Mouse (Mus musculus): ENCODE results near the gene Xrcc6.
A peak's percentile ranks its signal among the peaks of the same experiment; 100 is the strongest.

The Xrcc6 gene

DNA sequence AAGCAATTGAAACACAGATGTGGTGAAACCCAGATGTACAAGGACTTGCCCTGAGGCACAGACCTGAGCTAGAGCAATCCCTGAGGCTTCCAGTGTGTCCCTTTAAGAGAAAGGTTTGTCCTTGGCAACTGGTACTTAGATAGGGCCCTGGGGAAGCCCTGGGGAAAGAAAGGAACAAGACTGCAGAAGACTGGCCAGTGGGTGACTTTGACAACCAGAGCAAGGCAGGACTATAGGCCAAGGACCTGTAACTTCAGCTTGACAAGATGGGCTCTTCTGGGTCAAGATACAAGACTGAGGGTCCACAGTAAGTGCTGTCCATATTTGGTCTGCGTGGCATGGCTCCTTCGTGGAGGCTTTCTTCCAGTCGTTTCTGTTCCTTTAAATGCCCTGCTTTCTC lies at the start of gene Xrcc6:
Gene Xrcc6, plus strand, starts transcription at position 190 of the 400 bp plus-strand sequence.
- no peak for DNase-seq (ENCODE audit: low read depth)

DNA sequence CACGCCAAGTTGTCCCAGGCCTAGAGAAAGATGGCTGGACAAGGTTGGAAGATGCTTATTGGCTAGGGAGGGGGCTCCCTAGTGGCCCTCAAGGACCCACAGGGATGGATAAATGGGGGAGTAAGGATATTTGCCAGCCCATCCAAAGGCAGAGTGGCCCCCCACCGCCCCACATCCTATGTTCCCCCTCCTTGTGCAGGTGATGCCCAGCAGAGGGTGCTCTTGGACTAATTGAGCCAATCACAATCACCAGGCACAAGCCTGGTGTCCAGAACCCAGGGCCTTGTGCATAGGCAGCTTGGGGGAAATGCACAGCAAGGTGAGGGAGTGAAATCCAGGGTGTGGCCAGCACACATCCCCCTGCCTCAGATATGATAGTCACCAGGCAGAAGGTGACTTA lies 49.4 kb upstream of the Xrcc6 start:
- peak; percentile 59 for DNase-seq (ENCODE audit: low read depth)

DNA sequence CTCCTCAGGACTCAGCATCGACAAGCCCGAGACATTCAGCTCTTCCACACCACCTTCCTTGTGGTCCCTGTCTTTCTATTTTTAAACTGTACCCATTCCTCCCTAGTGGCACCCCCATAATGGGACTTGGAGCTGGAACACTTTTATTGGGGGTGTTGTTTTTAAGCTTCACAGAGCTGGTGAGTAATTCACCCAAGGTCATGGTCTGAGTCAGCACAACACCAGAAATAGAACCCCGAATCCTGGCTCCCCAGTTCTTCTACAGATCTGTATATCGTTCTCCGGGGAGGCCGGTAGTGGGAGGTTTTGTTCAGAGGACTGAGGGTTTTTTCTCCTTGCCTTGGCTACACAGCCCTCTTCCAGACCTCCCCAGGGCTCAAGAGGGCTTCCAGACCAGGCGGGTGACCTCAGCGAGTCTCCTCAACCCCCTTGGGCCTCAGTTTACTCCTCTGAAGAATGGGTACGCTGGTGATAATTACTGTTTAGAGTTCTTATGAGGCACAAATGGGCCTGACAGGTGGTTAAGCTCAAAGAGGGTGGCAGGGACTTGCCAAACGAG lies 48.4 kb upstream of the Xrcc6 start:
- no peak for DNase-seq (ENCODE audit: low read depth)

DNA sequence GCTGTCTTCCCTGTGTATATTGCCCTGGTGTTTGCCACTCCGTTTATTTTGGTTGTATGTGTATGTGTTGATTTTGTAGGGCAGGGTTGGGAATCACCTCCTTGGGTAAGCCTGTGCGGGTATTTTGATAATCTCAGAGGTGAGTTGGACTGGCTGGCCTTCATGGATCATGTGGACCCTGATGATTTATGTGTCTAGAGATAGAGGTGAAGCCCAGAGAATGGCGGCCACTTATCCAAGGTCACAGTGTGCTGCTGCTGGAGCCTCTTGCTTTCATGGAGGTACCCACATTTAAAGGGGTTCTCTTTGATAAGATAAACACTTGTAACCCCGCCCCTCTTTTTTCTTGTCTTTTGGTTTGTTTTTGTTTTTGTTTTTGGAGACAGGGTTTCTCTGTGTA lies 47.9 kb upstream of the Xrcc6 start:
- no peak for DNase-seq (ENCODE audit: low read depth)

DNA sequence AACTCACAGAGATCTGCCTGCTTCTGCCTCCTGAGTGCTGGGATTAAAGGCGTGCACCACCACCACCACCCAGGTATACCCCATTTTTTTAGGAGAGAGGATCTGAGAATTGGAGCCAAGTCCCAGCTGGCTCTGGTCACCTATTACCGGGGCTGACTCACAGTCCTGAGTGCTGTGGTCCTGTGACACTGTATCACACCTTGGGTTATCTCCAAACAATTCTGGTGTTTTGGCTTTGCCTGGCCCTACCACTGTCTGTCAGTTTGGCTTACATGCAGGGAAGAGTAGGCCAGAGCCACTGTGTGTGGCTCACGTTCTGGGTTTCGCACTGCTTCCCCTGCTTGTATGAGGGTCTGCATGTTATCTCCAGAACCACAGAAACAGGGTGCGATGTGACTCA lies 47.4 kb upstream of the Xrcc6 start:
- no peak for DNase-seq (ENCODE audit: low read depth)

DNA sequence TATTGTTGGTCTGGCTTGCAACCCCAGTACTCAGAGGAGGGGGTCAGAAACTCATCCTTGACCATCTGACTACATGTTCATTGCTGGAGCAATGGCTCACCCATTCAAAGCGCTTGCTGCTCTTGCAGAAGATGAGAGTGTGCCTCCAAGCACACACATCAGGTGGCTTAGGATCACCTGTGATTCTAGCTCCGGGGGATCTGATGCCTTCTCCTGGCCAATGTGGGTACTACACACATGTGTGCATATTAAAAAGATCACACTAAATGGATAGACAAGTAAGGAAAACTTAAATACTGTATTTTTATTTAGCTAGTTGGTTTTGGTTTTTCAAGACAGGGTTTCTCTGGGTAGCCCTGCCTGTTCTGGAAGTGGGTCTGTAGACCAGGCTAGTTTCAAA lies 46.6 kb upstream of the Xrcc6 start:
- DNase-seq (ENCODE audit: low read depth): no peak

DNA sequence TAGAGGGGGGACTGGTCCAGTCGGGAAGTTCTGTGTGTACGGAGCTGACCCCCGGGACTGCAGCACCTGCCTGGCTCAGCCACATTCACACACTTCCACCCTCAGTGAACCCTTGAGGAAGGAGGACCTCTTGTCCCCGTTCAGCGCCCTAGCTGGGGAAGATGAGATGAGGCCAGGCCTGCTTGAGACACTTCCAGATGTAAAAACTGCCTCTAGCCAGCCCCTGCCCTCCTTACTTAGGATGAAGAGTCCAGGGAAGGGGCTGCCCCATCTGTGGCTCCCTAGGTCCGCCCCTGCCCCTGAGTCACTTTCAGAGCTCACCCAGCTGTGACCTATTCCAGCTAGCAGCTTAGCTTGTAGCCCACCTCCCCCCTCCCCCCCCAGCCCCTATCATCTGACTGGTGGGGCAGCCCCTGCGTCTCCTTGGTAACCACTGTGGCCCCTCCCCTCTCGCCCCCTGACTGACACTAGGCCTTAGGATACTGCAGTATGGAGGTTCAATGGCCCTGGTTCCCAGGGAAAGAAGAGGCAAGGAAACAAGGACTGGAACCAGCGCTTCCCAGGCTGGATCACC lies 44.4 kb upstream of the Xrcc6 start:
- no peak for DNase-seq (ENCODE audit: low read depth)

DNA sequence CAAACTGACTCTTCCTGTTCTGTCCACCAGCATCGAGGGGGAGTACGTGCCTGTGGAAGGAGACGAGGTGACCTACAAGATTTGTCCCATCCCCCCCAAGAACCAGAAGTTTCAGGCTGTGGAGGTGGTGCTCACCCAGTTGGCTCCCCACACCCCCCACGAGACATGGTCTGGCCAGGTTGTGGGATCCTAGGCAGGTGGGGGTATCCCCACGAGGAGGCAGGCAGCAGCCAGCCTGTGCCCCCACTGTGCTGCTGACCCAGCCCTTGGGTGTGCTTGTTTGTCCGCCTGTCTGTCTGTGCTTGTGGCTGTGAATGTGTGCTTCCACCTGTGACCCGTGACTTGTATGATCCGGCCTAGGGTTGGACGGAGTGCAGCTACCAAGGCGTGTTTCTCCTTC lies 38.6 kb upstream of the Xrcc6 start:
- DNase-seq (ENCODE audit: low read depth): no peak

DNA sequence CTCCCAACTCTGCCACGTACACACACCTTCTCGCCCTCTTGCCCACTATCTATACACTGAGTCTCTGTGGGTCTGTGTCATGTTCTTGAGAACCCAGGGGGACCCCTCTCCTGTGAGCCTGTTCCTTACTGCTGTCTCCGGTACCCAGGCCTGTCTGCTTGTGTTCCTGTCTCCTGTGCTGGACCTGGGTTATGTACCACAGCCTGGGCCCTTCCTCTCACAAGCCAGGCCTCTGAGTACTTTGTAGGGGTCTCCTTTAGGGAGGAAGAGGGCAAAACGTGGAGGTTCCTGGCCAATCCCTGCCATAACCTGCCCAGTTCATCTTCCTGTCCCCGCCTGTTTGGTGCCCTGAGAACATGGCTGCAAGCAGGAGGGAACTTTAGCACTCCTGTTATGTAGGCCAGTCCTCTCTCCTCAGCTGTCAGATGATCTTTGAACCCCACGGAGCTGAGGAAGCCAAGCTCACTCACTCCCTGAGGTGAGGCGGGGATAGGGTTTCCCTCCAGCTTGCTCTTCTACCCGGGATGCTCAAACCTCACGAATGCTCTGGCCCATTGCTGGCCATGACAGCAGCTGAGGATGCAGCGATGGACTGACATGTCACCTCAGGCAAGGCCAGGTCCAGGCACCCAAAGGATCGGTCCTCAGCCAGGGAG lies 38.0 kb upstream of the Xrcc6 start:
- DNase-seq (ENCODE audit: low read depth): no peak

DNA sequence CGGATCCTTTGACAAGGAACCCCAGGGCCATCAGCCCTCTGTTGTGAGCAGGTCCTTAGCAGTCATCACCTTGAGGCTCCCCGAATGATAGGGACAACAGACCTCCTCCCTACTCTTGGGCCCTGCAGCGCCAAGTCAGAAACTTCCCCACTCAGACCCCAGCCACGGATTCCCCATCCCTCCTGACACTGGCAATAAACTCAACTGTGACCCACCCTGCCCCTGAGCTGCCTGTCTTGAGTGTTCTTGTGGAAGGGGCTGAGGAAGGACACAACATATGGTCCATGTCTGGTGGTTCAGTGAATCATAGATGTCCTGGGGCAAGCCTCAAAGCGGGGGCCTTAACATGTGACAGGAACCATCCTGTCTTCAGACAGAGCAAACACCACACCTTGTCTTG lies 36.9 kb upstream of the Xrcc6 start:
- no peak for DNase-seq (ENCODE audit: low read depth)

DNA sequence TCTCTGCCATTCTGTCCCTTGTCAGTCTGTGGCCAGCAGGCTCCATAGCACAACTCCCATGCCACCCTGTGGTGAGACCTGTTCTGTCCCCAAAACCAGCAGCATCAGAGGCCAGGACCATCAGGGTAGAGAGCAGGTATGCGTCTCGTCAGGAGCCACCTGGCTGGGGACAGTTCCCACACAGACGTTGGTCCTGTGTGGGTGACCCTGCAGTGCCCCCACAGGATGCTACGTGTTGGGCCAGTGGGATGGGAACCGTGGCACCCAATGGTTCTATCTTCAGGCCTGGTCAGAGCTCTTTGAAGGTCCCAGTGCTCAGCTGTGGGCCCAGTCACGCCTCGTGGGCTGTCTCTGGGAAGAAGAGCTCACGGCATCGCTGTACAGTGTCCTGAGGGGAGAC lies 36.5 kb upstream of the Xrcc6 start:
- DNase-seq (ENCODE audit: low read depth): no peak

DNA sequence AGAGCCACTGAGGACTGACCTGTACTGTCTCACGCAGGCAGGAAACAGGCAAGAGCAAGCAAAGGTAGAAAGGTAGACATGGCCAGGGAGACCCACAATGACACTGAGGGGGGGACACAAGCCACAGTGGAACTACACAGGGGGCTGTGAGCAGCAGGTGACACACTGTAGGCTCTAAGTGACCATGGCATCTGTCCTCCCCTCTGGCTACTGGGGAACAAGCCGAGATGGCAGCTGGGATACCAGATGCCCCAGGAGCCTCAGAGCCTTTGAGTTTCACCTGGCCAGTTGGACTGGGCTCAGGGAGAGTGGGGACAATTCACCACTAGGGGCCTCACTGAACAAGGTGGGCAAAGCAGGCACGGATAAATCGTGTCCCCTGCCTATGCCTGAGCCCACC lies 35.3 kb upstream of the Xrcc6 start:
- no peak for DNase-seq (ENCODE audit: low read depth)

DNA sequence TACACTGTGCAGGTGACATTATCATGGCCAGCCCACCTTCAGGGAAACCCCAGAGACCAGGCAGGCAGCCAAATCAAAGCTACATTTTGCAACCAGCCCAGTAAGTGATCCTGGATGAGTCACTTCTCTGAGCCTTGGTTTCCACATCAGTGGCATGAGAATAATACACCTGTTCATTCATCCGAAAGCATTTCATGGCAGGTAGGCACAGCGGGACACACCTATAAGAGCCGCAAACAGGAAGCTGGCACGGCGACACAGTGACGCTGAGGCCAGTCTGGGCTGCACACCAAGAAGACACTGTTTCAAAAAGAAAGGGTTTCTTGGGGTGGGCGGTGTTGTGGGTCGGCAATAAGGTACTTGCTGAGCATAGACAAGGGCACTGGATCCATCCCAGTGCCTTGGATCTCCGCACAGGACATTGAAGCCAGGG lies 33.5 kb upstream of the Xrcc6 start:
- no peak for DNase-seq (ENCODE audit: low read depth)

DNA sequence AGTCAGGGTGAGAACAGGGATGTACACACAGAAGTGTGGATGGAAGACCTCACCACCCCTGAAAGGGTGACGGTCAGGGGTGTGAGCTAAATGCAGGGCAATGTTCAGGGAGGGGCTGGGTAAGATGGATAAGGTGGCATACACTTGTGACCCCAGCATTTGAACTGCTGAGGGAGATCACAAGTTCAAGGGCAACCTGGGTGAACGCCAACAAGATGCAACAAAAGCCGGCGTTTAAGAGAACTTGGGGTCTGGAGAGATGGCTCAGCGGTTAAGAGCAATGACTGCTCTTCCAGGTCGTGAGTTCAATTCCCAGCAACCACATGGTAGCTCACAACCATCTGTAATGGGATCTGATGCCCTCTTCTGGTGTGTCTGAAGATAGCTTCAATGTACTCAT lies 32.9 kb upstream of the Xrcc6 start:
- no peak for DNase-seq (ENCODE audit: low read depth)

DNA sequence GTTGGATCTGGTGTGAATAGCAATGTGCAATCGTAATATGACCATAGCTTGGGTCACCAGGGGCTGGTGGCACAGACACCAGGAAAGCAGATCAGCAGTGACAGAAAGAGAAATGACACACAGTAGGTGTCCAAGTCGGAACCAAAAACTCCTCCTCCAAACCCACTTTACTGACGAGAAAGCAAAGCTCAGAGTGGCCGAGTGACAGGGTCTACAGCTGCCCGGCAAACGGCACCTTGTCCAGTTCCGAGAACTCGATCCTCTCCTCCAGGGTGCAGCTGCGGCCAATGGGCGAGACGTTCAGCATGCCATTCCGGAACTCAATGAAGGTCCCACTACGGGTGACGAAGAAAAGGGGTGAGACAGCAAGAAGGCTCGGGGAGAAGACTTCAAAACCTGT lies 32.2 kb upstream of the Xrcc6 start:
- no peak for DNase-seq (ENCODE audit: low read depth)

DNA sequence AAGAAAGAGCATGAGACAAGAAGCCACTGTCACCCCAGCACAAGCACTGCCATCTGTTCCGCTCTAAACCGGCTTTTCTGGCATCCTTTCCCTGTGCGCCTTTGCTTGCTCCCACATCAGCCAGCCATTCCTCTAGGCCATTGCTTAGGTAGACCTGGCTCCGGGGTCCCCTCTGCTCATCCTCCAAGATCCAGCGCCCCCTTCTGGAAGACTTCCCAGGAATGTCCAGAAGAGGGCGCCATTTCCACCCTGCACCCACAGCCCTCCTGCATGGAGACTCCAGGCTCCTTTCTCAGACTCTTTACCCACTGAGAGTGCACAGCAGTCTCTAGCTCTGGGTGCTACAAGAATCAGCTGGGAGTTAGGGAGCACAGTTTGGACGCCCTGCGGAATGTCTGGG lies 31.2 kb upstream of the Xrcc6 start:
- DNase-seq (ENCODE audit: low read depth): peak; percentile 83

DNA sequence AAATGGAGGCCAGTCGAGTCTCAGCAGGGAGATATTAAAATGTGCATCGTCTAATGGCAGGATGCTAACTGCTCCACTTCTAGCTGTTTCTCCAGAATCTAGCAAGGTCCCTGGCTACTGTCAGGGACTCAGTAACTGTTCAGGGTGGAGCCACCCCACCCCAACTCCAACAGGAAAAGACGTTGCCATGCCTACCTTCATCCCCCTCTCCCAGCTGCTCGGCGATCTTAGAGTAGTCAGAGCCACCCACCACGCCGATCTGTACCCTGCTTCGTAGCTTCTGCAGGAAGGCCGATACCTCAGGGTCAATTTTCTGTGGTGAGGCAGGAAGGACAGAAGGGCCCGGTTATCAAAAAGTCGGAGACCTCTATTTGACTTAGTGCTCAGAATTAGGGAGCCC lies 30.0 kb upstream of the Xrcc6 start:
- DNase-seq (ENCODE audit: low read depth): no peak

DNA sequence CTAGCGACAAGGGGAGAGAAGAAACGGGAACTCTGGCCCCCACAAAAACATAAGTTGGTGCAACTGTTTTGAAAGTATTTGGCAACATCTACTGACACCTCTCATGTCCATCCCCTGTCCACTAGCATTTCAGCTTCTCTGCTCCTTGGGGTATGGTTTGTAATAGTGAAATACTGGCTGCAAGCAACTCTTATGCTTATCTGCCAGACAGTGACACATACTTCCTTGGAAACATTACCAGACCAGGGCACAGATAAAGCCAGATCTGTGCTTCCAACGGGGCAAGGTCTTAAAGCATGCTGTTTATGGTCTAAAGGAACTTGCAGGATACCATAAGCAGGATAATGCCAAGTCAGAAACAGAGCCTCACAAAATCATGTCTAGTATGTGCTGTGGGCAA lies 28.7 kb upstream of the Xrcc6 start:
- DNase-seq (ENCODE audit: low read depth): no peak

DNA sequence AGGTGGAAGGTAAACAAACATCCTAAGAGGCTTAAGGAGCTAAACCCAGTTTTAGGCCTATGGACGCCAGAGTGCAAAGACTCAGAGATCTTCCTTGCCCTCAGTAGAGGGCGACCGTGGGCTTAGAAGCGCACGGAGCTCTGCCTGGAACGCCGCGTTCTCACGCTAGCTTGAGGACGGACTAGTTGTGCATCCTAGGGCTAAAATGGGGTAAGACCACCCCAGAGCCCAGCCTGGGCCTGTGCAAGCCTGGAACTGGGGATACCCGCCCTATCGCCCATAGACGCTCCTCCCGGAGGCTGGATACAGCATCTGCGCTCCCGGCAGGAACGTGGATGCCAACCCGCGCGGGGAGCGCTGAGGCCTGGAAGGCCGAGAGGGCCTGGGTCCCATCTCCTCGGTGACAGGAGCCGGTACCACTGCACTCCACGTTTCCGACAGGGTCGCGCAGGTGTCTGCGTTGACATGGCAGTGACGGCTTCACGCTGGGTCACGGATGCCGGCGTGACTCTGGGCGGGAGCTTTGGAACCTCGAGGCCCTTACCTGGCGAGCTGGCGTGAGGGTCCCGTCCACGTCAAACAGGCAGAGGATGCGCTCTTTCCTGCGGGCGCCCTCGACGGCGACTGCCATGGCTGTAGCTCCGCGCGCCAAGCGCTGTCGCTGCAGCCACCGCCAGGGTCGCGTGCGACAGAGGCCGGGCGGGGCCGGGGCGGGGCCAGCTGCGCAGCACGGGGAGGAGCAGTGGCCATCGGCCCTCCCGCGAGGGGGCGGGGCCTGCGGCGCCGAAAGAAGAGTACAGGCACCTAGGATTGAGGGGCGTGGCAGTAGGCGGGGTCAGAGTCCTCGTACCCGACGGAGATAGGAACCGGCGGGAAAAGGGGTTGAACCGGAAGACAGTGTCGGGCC lies 27.2 kb upstream of the Xrcc6 start, which contains the start of gene Pmm1:
Gene Pmm1, minus strand, starts transcription at position 760 of the 907 bp plus-strand sequence.
- DNase-seq (ENCODE audit: low read depth): peak; percentile 99

DNA sequence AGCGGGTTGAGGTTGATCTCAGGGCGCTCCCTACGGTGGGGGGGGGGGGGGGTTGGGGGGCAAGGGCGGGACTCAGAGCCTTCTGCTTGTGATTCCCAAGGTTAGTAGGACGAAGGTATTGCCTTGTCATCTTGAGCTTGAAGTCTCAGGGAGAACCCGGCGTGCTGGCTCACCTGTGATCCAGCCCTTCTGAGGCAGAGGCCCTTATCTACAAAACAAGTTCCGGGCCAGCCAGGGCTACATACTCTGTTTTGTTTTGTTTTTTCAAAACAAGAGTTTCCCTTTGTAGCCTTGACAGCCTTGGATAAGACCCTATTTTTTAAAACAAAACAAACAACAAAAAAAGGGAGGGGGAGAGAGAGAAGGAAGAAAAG lies 26.6 kb upstream of the Xrcc6 start:
- DNase-seq (ENCODE audit: low read depth): no peak

DNA sequence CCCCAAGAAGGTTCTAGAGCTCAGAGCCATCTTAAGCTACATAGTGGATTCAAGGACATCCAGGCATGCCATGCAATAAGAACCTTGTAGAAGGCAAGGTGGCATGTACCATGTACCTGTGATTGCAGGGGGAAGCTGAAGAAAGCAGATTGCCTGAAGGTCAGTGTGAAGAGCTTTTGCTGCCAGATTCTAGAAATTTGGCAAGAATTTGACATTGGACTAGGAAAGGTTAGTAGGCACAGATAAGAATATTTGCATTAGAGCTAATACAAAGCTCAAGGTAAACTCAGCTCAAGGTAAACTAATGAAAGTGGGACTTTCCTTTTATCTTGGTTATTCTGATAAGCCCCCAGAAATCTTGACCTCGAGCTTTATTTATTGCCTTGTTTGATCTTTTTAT lies 23.4 kb upstream of the Xrcc6 start:
- no peak for DNase-seq (ENCODE audit: low read depth)

DNA sequence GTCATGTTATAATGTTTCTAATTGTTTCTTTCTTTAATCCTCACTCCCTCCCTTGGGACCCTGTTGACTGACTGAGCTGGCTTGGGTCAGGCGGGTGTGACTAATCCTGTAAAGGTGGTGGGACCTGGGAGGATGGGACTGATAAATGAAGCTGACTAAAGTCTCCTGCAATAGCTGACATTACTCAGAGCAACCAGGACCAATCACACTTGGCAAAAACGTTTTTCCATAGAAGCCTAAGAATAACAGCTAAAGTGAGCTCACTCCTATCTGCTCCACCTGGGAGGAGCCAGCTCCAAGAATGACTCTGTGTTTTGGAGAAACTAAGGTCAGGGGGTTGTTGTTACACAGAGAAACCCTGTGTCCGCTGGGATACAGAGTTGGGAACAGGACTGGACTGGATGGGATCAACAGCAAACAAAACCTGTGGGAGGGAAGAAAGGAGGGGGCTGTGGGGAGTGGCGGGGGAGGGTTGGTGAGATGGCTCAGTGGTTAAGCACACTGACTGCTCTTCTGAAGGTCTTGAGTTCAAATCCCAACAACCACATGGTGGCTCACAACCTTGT lies 22.6 kb upstream of the Xrcc6 start:
- no peak for DNase-seq (ENCODE audit: low read depth)
